Mouse (Mus musculus) cerebellum, postnatal 36 days (tissue): Measurements from ENCODE around the gene Kirrel3.

Source experiments
- DNase-seq, 2 experiments: peaks; one replicate each; pipeline ENCODE4 v3.0.0; 2021 to 2022; ENCODE audit warnings: mixed read lengths in 2 of 2

Gene Kirrel3

DNA sequence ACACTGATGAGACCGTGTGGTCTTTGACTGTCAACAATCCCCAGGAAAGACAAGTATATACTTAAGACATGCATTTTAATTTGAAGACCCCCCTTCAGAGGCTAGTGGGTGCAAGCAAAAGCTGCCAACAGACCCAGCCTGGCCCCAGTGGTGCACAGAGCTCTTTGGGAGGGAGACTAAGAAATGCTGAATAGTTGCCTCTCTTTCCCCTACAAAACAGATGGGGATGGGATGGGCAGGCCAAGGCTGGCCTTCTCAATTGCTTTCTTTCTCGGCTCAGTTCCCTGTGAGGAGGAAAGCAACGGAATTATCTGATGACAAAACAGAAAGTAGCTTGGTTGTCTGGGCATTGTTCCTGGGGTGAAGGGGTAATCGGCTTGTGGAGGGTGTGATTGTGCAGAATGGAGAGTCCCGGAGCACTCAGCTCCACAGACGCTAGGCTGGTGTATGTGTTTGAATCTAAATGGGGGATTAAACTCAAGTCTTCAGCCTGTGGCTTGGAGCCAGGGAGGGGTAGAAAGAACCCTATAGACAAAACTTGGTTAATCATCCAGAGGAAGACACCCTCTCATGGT, 268.9 kb downstream of the Kirrel3 start:
- DNase-seq, result no peak

DNA sequence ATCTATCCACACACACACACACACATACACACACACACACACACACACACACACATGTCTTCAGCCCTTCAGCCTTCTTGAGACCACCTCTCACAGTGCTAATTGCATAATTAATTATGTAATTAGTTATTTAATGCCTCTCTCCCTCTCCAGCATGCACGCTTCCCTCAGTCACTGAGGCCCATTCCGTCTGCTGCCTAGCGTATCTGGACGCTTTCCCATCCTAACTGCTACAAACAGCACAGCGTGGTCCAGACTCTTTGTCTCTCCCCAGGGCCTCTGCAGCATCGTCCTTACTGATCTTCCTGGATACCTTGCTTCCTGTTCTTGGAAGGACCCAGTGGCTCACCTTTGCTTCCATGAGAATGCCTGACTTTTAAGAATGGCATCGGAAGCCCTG, 270.4 kb downstream of the Kirrel3 start:
- no peak for DNase-seq

DNA sequence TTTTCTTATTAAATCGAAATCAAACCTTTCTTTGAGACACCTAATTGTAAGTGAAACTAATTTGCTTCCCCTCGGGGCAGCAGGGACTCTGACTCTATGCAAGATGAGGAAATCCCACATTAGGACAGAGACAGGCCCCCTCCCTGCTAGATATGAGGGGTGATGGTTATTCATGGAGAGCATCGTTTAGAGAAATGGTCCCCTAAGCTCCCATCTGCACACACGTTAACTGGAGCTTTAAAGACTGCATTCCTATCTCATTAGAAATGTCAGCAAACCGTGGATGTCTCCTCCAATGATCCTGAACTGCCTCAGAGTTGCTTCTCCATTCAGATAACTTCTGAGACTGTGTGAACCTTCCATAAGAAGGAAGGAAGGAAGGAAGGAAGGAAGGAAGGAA, 273.2 kb downstream of the Kirrel3 start:
- DNase-seq, result no peak

DNA sequence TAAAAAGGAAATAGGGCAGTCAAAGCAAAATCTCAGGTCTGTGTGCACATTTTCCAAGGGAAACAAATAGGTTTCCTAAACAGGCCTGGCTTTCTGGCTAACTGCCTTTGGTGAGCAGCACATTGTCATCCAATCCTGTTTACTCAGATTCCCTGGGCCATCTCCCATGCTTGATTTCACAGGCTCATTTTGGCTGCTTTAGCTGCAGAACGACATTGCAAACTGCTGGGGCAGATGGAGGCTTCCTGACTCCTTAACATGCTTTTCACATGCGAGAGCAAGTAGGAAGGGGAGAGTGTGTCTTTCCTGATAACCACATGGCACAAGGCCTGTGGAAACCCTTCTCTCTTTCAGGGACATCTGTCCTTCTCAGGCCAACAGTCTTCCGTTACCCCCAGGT, 274.8 kb downstream of the Kirrel3 start:
- DNase-seq, result peak; percentile 56

DNA sequence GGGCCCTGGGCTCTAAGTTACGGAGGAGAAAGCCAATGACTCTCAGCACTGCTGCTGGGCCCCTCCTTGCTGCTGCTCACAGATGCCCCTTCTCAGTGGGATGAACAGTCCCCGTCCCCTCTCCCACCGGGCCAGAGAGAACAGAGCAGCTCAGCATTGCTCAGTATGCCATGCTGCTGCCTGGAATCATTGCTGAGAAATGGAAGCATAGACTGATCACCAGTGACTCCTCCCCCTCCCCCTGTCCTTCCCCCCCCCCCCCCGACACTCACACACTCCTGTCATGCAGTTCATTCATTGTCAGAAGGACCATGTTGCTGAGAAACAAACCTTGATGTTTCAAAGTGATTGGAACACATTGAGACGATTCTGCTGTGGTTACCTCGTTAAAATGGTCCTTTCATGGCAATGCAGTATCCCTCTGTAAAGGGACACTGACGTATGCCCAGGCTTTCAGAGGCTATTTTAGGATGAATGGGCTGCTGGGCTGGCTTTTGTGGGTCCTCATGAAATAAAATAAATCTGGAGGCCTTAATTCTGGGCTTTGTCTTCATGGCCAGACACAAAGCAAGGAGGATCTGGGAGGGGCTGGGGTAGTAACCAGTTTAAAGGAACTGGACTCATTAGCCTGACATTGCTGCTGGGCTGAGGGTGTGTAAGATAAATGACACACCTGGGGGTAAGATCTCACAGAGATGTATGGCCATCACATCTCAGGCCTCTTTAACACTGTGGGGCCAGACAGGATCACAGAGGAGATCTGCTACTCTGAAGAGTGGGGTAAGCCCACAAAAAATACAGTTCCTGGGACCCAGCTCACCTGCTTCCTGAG, 281.3 kb downstream of the Kirrel3 start:
- no peak for DNase-seq

DNA sequence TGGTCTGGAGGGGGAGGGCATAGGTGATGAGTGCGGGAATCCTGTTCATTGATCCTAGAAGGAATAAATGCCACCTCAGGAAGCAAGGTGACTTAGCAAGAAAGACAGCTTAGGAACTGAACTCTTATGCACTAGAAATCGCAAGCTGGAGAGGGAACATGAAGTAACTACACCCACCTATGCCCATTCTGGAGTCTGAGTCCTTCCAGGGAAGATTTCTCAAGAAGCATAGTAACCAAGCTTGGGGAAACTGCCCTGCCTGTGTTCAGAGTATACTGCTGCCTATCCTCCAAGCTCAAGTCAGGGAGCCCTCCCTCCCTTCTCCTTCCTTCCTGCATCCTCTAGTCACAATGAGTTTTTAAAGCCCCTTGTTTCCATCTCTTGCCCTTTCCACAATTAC, 283.3 kb downstream of the Kirrel3 start:
- no peak for DNase-seq

DNA sequence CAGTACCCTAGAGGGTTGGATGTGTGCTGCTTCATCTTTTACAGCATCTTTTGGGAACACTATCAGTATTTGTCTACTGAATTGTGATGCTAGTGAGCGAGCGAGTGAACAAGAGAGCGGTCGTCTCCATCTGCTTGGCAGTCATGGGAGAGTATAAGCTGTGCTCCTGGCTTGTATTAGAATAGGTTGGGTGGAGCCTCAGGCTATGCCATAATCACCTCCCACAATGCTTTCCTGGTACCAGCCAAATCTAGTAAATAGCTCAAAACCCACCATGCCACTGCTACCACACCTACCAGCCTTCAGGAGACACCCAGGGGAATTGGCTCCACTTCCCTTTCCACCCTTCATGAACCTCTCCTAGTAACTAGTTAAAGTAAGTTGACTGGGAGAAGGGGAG, 285.3 kb downstream of the Kirrel3 start:
- no peak for DNase-seq

DNA sequence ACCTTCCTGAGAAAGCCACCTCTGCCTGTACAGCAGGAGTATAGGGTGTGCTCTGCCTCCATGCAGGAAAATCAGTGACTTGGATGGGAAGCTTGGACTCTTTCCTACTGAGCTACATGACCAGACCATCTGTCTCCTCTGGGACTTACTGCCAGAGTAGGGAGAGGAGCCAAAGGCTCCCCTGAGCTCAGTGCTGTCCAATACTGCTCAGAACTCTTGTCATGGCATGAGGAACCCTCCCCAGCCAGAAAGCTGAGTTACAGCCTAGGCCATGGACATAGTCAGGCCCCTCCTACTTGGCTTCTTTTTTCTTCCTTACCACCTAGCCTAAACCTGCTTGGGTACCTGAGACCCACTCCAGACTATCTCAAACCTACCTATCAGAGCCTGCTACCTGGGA, 285.7 kb downstream of the Kirrel3 start:
- DNase-seq, result peak; percentile 69 to 74

DNA sequence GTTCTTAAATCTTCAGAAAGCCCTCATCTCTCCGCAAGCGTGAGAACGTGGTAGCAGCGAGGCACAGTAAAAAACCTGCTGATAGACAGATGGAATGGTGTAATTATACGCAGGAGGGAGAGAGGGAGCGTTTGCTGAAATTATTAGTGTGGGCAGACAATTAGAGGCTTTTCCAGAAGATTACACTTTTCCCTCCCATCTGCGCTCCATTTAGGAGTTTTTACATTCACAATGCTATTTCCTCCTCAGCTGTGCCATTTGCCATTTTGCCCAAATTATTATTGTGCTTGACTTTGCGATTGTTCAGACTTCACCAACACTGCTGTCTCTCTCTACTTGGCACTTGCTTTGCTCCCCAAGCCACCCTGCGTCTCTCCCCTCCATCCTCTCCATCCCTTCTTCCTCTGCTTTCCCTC, 286.3 kb downstream of the Kirrel3 start:
- DNase-seq, result peak in 1 of 2 experiments; percentile 46

DNA sequence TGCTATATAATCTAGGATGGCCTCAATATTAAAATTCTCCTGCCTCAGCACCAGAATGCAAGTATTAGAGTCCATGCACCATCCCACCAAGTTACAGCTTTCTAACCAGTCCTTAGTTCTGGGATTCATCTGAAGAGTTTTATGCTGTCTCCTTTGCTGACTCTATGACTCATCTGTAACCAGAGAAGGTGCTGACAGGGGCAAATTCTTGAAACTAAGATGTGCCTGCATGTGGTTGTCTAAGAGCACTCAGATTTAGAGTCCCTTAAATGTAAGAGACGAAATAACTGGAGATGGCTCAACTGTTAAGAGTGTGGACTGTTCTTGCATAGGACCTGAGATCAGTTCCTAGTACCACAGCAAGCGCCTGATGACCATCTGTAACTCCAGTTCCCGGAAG, 295.7 kb downstream of the Kirrel3 start:
- DNase-seq, result no peak

DNA sequence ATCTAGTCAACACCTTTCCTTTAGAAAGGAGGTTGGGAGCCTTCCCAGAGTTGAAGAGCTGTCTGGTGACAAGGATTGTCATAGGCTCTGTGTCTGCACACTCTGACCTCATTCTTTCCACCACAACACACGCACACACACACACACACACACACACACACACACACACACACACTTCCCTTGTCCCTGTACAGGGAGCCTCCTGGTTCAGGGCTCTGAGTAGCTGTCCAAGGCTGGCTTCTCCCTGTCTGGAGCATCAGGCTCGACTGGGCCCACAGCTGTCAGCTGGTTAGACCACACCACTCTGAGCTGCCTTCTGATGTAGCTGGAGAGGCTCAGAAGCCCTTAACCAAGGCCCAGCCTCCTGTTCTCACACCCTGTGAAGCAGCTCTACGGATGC, 302.2 kb downstream of the Kirrel3 start:
- no peak for DNase-seq

DNA sequence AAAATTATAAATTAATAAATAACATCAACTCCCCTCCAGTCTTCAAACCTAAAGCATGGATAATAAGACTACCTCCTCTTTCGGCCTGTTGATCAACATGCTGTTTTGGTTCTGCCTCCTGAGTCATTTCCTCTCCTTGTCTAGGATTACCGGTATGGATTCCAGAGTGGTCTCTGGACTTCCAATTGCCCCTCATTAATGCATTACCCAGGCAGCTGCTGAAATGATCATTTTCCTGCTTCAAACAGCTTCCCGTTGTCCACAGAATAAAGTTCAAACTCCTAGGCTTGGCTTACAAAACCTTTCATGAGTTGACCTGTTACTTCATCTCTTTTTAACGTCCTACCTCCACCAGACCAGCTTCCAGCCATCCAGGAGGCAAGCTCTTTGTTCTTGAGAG, 309.5 kb downstream of the Kirrel3 start:
- DNase-seq, result no peak

DNA sequence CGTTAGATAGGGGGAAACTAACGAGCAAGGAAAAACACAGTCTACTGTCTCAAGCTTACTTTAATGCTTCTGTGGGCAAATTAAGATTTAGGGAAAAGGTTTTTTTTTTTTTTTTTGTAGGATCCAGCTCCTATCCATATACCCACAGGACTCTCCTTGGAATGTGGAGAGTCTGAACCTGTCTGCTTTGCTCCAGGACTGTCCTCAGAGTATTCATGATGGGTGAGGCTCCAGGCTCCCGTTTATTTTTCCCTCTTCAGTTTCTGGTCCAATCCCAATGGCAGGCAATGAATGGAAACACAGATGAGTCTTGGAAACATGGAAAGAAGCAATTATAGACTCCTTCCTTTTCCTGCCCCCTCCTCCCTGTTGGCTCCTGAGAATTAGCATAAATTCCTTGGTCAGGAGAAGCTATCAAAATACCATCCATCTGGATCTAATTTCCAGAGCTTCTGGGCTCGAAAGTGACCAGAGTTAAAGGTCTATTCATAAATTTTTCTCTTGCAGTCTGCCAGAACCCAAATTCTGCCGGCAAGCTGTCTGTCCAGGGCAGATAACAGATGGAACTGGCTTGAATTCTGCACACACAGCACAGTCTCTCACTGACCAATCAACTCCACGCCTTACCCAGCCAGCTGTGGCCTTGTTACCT, 312.1 kb downstream of the Kirrel3 start:
- DNase-seq, result peak in 1 of 2 experiments; percentile 30

DNA sequence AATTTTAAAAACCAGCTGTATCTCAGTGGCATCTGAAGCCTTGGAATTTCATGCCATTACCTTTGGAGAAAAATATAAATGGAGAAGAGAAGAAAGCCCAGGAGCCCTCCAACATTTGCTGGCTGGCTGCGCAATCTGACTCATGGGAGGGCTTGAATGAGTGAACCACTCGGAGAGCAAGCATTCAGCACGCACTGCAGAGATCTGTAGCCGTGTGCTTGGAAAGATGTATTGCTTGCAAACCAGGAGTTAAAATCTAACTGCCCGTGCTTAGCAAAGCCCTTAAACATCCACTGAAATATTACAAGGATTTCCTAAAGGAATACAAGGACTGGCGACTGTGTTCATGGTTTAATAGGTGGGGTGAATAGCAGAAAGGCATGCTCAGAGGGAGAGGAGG, 316.0 kb downstream of the Kirrel3 start:
- DNase-seq, result no peak

DNA sequence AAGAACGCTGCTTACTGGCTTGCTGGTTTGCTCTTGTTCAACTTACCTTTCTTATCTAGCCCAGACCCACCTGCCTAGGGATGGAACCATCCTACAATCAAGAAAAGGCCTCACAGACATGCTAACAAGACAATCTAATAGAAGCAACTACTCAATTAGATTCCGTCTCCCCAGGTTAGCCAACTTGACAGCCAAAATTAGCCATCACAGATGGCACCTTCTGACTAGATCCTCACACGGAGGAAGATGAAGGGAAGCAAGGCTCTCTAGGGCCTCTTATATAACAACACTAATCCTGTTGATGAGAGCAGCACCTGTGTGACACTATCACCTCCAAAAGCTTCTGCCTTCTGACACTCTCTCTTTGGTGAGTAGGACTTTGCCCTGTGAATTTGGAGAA, 321.2 kb downstream of the Kirrel3 start:
- DNase-seq, result peak in 1 of 2 experiments; percentile 56

DNA sequence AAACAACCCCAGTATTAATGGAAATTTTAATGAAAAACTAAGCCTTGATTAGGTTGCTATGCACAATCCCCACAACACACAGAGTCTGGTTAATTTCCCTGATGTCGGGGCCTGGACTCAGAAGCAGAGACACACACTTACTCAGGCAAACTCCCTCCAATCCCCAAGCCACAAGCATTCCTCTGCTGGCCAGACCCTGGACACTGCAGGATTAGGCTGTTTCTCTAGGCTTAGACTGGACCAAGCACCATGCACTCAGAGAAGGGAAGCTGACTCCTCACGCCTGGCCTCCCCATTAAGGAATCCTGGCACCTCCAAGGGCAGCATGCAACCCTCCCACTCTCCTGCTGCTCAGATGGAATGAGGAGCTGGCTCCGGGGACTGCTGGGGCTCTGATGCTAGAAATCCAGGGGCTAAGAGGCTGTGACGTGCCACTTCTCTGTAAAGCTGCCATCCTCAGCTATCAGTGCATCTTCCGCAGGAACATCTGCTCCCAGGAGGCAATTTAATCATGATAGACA, 324.4 kb downstream of the Kirrel3 start:
- peak; percentile 26 to 45 for DNase-seq

DNA sequence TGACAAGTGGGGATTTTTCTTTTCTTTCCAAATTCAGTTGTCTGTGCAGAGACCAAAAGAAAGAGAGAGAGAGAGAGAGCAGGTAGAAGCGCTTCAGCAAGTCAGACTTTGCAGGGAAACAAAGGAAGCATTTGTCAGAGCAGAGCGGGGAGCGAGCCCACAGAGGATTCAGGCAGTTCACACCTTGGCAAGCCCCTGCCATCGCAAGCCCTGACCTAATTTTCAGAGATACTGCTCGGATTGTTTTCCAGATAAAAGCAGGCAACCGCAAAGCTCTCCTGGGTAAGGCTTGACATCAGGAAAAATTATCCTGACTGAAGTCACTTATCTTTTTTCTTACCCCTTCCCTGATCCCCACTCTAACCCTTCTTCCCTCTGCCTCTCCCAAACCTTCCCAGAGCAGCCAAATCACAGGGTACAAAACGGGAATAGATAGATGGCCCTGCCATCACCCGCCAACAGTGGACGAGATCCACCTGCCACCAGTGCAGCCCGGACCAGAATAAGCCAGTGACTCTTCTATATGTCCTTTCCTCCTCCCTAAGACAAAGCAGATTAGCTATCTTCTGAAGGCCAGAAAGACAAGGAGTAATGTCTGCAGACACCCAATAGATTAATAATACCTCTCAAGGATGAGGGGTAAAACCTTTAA, 332.8 kb downstream of the Kirrel3 start:
- DNase-seq, result peak; percentile 39 to 47

DNA sequence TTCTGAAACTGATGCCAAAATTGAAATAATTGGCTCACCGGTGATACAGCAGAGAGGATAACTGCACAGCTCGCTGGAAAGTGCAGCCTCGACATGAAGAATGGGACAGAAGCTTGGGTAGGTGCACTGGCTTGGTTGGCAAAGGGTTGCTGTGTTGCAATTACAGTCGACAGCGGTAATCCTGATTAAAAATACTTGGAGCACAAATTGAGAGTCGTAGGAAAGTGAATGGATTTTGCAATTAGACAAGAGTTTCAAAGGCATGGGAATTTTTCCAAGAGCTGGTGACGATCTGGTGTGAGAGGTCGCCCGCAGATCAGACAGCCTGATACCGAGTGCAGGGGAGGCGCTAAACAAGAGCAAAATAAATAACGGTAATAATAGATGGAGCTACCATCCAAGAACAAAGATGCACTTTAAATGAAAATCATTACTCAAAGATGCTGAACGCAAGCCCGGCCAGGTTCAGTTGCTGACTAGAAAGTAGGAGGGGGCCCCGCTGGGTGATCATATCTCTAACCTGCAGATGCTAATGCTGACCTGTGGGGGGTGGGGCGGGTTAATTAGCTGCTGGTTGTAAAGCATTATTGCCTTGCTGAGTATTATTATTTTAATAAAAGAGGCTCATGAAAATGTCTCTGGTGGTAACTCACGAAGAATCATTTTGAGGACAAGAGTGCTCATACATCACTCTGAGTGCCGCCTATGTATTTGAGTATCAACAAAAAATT, 338.8 kb downstream of the Kirrel3 start:
- DNase-seq, result no peak

DNA sequence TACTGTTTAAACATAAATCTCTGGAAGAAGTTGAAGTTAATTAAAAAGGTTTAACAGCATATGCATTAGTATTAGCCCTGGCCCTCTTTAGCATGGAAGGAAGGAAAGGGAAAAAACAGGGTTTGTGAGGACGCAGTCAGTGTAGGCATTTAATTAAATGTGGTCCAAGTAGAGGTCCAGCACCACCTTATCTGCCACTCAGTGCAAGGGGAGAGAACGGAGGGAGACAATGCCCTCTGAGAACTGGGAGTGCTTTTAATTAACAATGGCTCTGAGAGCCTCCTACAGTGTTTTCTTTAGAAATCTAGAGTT, 339.4 kb downstream of the Kirrel3 start:
- DNase-seq, result no peak

DNA sequence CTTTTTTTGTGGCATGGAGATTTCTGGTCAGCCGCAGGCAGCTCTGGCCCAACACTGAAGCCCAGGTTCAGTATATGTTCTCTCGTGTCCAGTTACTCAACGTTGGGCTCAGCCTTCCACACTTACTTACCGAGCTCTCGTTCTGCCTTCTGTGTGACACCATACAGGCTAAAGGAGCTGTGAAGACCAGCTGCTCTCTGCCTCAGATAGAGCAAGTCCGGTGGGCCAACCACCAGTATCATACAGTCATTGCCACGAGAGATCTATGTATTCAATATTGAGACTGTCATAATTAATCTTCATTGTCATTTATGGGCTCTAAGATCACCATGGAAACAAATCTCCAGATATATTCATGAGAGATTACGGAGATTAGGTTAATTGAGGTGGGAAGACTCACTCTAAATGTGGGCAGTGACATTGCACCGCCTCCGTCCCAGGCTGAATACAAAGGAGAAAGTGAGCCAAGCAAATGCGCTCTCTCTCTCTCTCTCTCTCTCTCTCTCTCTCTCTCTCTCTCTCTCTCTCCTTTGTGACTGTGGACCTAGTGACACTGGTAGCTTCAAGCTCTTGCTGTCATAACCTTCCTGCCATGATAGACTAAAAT, 339.8 kb downstream of the Kirrel3 start:
- DNase-seq, result no peak

DNA sequence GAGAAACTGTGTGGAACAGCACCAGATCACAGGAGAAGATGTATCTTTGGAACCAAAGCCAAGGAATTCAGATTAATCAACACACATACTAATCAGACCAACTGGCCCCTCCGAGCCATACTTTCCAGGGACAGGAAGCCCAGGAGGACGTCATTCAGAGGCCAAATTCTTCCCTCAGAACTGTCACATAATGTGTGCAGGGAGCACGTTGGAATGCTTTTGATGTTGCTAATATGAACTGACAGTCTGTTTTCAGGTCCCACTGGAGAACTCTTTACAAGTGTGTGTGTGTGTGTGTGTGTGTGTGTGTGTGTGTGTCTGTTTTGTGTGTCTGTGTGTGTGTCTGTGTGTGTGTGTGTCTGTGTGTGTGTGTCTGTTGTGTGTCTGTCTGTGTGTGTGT, 345.0 kb downstream of the Kirrel3 start:
- DNase-seq, result no peak

DNA sequence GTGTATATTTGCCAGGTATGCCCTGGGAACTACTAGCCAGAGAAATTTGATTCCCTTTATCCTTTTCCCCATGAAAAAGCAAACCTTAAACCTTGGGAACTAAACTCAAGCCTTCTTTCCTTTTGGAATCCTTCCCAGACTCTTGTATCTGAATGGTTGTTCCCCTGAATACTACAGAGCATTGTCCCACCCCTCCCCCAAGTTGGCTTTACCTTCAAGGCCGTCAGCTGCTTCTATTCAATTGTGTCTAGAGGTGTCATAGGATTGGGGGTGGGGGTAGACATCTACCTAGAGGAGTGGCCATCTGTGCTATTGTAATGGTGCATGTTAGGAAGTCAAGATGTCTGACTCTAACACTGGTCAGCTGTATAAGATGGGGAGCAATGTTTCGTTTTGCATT, 351.1 kb downstream of the Kirrel3 start:
- no peak for DNase-seq
